Mouse (Mus musculus) liver, postnatal 0 days (tissue): ENCODE results near the gene Clec4f. TPM values are rescaled to one million over a fixed set of nuclear protein-coding genes. Genes with fewer than 3 reads are reported as not detected.

Experiments used
- ATAC-seq: fragments of 200-750 bp; cut with Nextera tagmentation; 2 replicates; pipeline ENCODE4 v1.8.0; 2017; ENCODE audit warnings: mild to moderate bottlenecking, moderate library complexity
- DNase-seq: peaks from one replicate; pipeline ENCODE4 v3.0.0-alpha.2; 2016
- H3K27ac ChIP-seq: fragments of 300-500 bp; sonication (generic); 2 replicates; pipeline ENCODE4 v1.5.1; 2014; ENCODE audit warnings: antibody characterized with exemption, moderate library complexity, mild to moderate bottlenecking, low read depth
- H3K27me3 ChIP-seq: fragments of 300-500 bp; sonication (generic); 2 replicates; pipeline ENCODE4 v1.6.1; 2014; ENCODE audit warnings: low read length, control low read depth, mixed read lengths; ENCODE audit not compliant: insufficient read depth
- H3K36me3 ChIP-seq: fragments of 300-500 bp; sonication (generic); replicated peaks from 2 replicates; pipeline ENCODE4 v1.6.1; 2014; ENCODE audit warnings: mild to moderate bottlenecking, control low read depth, low read length, moderate library complexity, mixed read lengths; ENCODE audit not compliant: insufficient read depth
- H3K4me1 ChIP-seq: fragments of 300-500 bp; sonication (generic); 2 replicates; pipeline ENCODE4 v1.6.1; 2014; ENCODE audit warnings: antibody characterized with exemption, mild to moderate bottlenecking, control low read depth; ENCODE audit not compliant: insufficient read depth
- H3K4me2 ChIP-seq: fragments of 300-500 bp; sonication (generic); 2 replicates; pipeline ENCODE4 v1.6.1; 2014; ENCODE audit warnings: low read depth, mild to moderate bottlenecking, low read length, moderate library complexity, mixed read lengths
- H3K4me3 ChIP-seq: fragments of 300-500 bp; sonication (generic); 2 replicates; pipeline ENCODE4 v1.5.1; 2014; ENCODE audit warnings: low read depth, low read length
- H3K9ac ChIP-seq: fragments of 300-500 bp; sonication (generic); replicated peaks from 2 replicates; pipeline ENCODE4 v1.6.1; 2014; ENCODE audit warnings: mild to moderate bottlenecking, moderate library complexity
- H3K9me3 ChIP-seq: fragments of 300-500 bp; sonication (generic); 2 replicates; pipeline ENCODE4 v1.6.1; 2016; ENCODE audit warnings: mild to moderate bottlenecking, control low read depth, low read length, mixed read lengths
- CTCF ChIP-seq: sonication (generic); IDR thresholded peaks from 2 replicates; pipeline ENCODE4 v1.5.1; 2016; ENCODE audit warnings: antibody characterized with exemption, low read depth
- EP300 ChIP-seq: IDR thresholded peaks from 2 replicates; pipeline ENCODE4 v1.6.1; 2016; ENCODE audit warnings: antibody characterized with exemption, low read depth, mild to moderate bottlenecking
- WGBS: fragments of 180-500 bp; shearing (Covaris S2); extraction: QIAGEN DNeasy Blood & Tissue Kit; methylation state at CpG from one replicate; pipeline ENCODE4 v1.1.7; 2014; ENCODE audit not compliant: insufficient replicate concordance; 5-methylcytosine and 5-hydroxymethylcytosine counted together
- polyA plus RNA-seq: library from polyadenylated mRNA; unstranded; fragments of >200 nt; fragmentation: Nextera tagmentation; extraction: Ambion mirVana; gene quantifications from 2 replicates; pipeline ENCODE4 v1.2.1, GENCODE M21; 2015

Gene Clec4f
- polyA plus RNA-seq, 1 experiment from 2014 or later: 75.0 TPM

DNA sequence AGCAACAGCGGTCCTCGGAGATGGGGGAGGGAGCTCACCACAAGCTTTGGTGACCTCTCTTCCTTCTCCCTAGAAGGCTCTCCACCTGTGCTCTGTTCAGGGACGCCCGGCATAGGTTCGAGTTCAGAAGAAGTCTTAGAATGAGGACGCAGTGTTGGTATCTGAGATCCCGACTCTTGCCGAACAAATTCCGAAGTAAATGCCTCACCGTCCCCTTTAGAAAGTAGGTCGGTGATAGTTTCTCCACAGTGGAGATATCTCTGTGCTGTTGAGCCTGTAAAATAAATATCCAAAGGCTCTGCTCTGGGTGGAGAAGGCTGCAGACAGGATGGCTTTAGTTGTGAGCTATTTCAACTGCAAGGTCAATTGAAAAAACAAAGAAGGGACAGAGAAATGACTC is 45.0 kb upstream of the Clec4f start:
- H3K9me3 ChIP-seq: no peaks in the 10 kb centered on the region
- ATAC-seq (no peak), DNase-seq (no peak)
- H3K4me3 ChIP-seq: no peak overlapping the region
- H3K27me3 ChIP-seq: peaks cover 89% of the 10 kb centered on the region
- no peak overlapping the region for H3K27ac ChIP-seq
- no peak for TF ChIP-seq CTCF
- no peak for TF ChIP-seq EP300
- WGBS: 2% methylated on average over 11 of the region's 11 CpGs
- no peak overlapping the region for H3K9ac ChIP-seq
- no peak overlapping the region for H3K4me2 ChIP-seq
- H3K4me1 ChIP-seq: peaks cover 2% of the 10 kb centered on the region; the same call in 1 of the 2 replicates
- H3K36me3 ChIP-seq: no peaks in the 10 kb centered on the region

DNA sequence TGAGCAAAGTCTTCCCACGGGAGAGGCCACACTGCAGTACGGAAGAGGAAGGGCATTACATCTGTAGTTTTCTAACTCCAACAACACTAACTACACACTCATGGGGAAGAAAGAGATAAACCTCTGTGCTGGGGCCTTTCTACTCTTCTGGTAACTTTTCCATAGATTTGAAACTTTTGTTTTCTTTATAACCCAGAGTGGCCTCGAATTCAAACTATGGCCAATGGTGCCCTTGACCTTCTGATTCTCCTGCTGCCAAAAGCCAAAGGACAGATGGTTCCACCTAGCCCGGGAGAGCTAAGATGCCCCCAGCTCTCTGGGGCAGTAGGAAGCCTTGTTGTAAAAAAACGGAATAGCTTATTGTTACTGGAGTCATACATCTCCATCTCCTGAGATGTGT is 44.0 kb upstream of the Clec4f start:
- TF ChIP-seq CTCF (no peak), EP300 (no peak)
- WGBS: 3% methylated on average over 5 of the region's 5 CpGs
- Histone ChIP-seq H3K27me3 (peaks cover 88% of the 10 kb centered on the region), H3K9ac (no peak overlapping the region), H3K27ac (no peak overlapping the region), H3K4me1 (peaks cover 2% of the 10 kb centered on the region; the same call in 1 of the 2 replicates), H3K36me3 (no peaks in the 10 kb centered on the region), H3K9me3 (no peaks in the 10 kb centered on the region), H3K4me3 (no peak overlapping the region), H3K4me2 (no peak overlapping the region)
- ATAC-seq (no peak), DNase-seq (no peak)

DNA sequence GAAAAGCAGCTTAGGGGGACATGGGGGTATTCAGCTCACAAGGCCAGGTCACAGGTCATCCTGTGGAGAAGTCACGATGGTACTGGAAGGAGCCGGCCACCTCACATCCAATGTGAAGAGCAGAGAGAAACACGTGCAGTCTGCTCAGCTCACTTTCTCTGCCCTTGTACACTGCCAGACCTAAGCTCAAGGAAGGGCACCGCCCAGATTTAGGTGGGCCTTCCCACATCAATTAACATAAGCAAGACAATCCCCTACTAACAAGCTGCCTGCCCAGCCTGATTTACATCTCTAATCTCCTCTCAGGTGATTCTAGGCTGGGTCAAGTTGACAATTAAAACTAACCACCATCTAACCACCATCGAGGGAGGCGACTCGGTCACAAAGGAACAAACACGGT is 41.9 kb upstream of the Clec4f start:
- H3K9ac ChIP-seq: no peak overlapping the region
- no peak overlapping the region for H3K27ac ChIP-seq
- peaks cover 2% of the 10 kb centered on the region; the same call in 1 of the 2 replicates for H3K4me1 ChIP-seq
- WGBS: 3% methylated on average over 8 of the region's 8 CpGs
- peaks cover 89% of the 10 kb centered on the region for H3K27me3 ChIP-seq
- TF ChIP-seq CTCF (no peak), EP300 (no peak)
- DNase-seq (no peak), ATAC-seq (no peak)
- H3K4me2 ChIP-seq: no peak overlapping the region
- no peaks in the 10 kb centered on the region for H3K36me3 ChIP-seq
- no peaks in the 10 kb centered on the region for H3K9me3 ChIP-seq
- no peak overlapping the region for H3K4me3 ChIP-seq

DNA sequence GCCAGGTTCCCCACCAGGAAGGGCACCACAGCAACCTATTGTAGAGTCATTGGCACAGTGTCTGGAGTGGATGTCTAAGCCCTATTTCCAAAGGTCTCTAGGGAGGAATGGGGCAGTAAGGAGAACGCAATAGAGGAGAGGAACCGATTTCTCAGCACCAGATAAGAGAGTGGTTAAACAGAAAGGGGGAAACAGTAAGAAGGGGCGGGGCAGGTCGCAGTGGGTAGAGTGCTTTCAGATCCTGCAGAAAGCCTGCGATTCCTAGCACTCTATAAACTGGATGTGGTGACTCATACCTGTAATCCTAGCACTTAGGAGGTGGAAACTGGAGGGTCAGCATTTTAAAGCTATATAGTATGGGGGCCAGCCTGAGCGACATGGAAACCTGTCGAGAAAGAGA is 40.7 kb upstream of the Clec4f start:
- DNase-seq: no peak
- Histone ChIP-seq H3K27ac (no peak overlapping the region), H3K27me3 (peaks cover 90% of the 10 kb centered on the region), H3K4me3 (no peak overlapping the region), H3K9ac (no peak overlapping the region), H3K36me3 (no peaks in the 10 kb centered on the region), H3K4me1 (no peaks in the 10 kb centered on the region), H3K9me3 (no peaks in the 10 kb centered on the region), H3K4me2 (no peak overlapping the region)
- no peak for ATAC-seq
- TF ChIP-seq EP300 (no peak), CTCF (no peak)
- under 1% methylated on average over 7 of the region's 7 CpGs for WGBS

DNA sequence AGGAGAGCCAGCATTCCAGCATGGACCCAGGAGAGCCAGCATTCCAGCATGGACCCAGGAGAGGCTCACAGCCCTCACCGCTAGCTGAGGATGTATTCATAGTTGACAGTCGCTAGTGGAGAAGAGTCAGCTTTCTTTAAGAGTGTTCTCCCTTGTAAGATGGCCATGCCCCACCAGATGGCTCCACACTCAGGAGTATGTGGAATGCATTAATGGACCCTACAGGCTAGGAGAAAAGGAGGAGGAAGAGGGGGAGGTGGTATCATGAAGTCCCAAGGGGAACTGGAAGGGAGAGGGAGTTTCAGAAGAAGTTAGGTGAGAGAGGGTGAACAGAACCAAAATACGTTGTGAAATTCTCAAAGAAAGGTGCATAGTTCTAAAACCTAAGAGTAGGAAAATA is 39.7 kb upstream of the Clec4f start:
- Histone ChIP-seq H3K4me2 (no peak overlapping the region), H3K36me3 (no peaks in the 10 kb centered on the region), H3K9ac (no peak overlapping the region), H3K9me3 (no peaks in the 10 kb centered on the region), H3K27me3 (peaks cover 90% of the 10 kb centered on the region), H3K4me1 (no peaks in the 10 kb centered on the region), H3K27ac (no peak overlapping the region), H3K4me3 (no peak overlapping the region)
- ATAC-seq (no peak), DNase-seq (no peak)
- 10% methylated on average over 3 of the region's 3 CpGs for WGBS
- no peak for TF ChIP-seq EP300
- TF ChIP-seq CTCF: 0 out of 2 replicates have a peak, but pooled peaks have one; percentile 11

GRCm38 (mm10) chr6:83693835-83694234 is 37.8 kb upstream of the Clec4f start:
- TF ChIP-seq EP300 (no peak), CTCF (peak; percentile 74)
- Histone ChIP-seq H3K4me1 (no peaks in the 10 kb centered on the region), H3K9ac (no peak overlapping the region)

DNA sequence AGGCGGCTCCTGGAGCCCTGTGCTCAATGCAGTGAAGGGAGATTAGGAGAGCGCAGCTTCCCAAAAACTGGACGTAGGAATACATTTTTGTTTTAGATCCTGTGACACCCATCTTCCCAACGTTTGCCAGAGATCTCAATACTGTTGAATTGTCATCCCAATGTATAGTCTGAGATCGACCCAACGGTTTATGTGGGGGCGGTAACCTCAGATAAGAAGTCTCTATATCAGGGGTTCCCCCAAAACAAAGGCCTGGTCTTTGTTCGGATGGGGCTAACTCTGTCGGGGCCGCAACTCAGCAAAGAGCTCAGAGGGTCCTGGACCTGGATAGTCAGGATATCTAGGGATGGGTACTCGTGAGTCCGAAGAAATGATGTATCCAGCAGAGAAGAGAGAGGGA is 37.0 kb upstream of the Clec4f start:
- H3K9ac ChIP-seq: no peak overlapping the region
- peaks cover 79% of the 10 kb centered on the region for H3K27me3 ChIP-seq
- DNase-seq: no peak
- no peak for ATAC-seq
- TF ChIP-seq CTCF: no peak
- no peak for TF ChIP-seq EP300
- H3K36me3 ChIP-seq: no peaks in the 10 kb centered on the region
- no peak overlapping the region for H3K4me3 ChIP-seq
- 4% methylated on average over 12 of the region's 12 CpGs for WGBS
- no peaks in the 10 kb centered on the region for H3K9me3 ChIP-seq
- H3K4me1 ChIP-seq: no peaks in the 10 kb centered on the region
- H3K4me2 ChIP-seq: no peak overlapping the region
- H3K27ac ChIP-seq: no peak overlapping the region

More at GRCm38 (mm10) chr6:83693835-83694234, 37.8 kb upstream of the Clec4f start:
- Histone ChIP-seq H3K4me3 (no peak overlapping the region), H3K27me3 (peaks cover 85% of the 10 kb centered on the region), H3K27ac (no peak overlapping the region), H3K9me3 (no peaks in the 10 kb centered on the region), H3K4me2 (no peak overlapping the region), H3K36me3 (no peaks in the 10 kb centered on the region)
- DNase-seq (peak; percentile 61), ATAC-seq (no peak)
- WGBS: 1% methylated on average over 9 of the region's 9 CpGs
